Mouse (Mus musculus) heart, adult 2 months (tissue): Measurements from ENCODE around the gene Smg1.

Experiments
- CTCF ChIP-seq: fragments of 200-600 bp; IDR thresholded peaks from 2 replicates; pipeline ENCODE4 v1.8.1; 2022; ENCODE audit warnings: antibody characterized with exemption, mild to moderate bottlenecking, moderate library complexity
- EP300 ChIP-seq: fragments of 200-500 bp; IDR thresholded peaks from 2 replicates; pipeline ENCODE4 v1.6.1; 2011; ENCODE audit warnings: low read depth, low read length, control low read depth; ENCODE audit not compliant: insufficient read depth
- POLR2A ChIP-seq: fragments of 200-500 bp; IDR thresholded peaks from 2 replicates; pipeline ENCODE4 v1.6.1; 2011; ENCODE audit warnings: mild to moderate bottlenecking, low read depth, low read length, control low read depth; ENCODE audit not compliant: insufficient read depth

- no peak for TF ChIP-seq CTCF
- no peak for TF ChIP-seq POLR2A
- no peak for TF ChIP-seq EP300
These were observed 117.1 kb downstream of the Smg1 start for GRCm38 (mm10) chr7:118126219-118126875.
